Mouse (Mus musculus): ENCODE measurements around the gene Rasal1. TPM values are rescaled to one million over a fixed set of nuclear protein-coding genes. Genes with fewer than 3 reads are reported as not detected.
A peak's percentile ranks its signal among the peaks of the same experiment; 100 is the strongest.

Gene Rasal1
- total RNA-seq, 2 experiments from 2014 or later = 10.7 to 15.8 TPM

- no peak for DNase-seq (ENCODE audit: low spot score in 2 of 2)
Observed at GRCm38 (mm10) chr5:120652915-120653701, 4.5 kb downstream of the Rasal1 start.

GRCm38 (mm10) chr5:120653873-120654272 is 5.3 kb downstream of the Rasal1 start:
- no peak for DNase-seq (ENCODE audit: low spot score in 2 of 2)

- no peak for DNase-seq (ENCODE audit: low spot score in 2 of 2)
Observed at GRCm38 (mm10) chr5:120656281-120656751, 7.7 kb downstream of the Rasal1 start.

- no peak for DNase-seq (ENCODE audit: low spot score in 2 of 2)
Observed at GRCm38 (mm10) chr5:120660816-120661215, 12.2 kb downstream of the Rasal1 start.

GRCm38 (mm10) chr5:120664888-120665287 is 16.3 kb downstream of the Rasal1 start:
- DNase-seq (ENCODE audit: low spot score in 2 of 2) = no peak

GRCm38 (mm10) chr5:120668761-120669160 is 20.1 kb downstream of the Rasal1 start:
- no peak for DNase-seq (ENCODE audit: low spot score in 2 of 2)

GRCm38 (mm10) chr5:120670132-120670531 is 21.5 kb downstream of the Rasal1 start:
- DNase-seq (ENCODE audit: low spot score in 2 of 2) = no peak

- no peak for DNase-seq (ENCODE audit: low spot score in 2 of 2)
Observed at GRCm38 (mm10) chr5:120671865-120672264, 23.3 kb downstream of the Rasal1 start.

GRCm38 (mm10) chr5:120673626-120674025 is 25.0 kb downstream of the Rasal1 start:
- peak in 1 of 2 experiments; percentile 39 for DNase-seq (ENCODE audit: low spot score in 2 of 2)

- DNase-seq (ENCODE audit: low spot score in 2 of 2) = no peak
Observed at GRCm38 (mm10) chr5:120674229-120675145, 25.9 kb downstream of the Rasal1 start.

- no peak for DNase-seq (ENCODE audit: low spot score in 2 of 2)
Observed at GRCm38 (mm10) chr5:120677516-120677915, 28.9 kb downstream of the Rasal1 start.

- peak; percentile 55 to 61 for DNase-seq (ENCODE audit: low spot score in 2 of 2)
Observed at GRCm38 (mm10) chr5:120679676-120680555, 31.3 kb downstream of the Rasal1 start.

- no peak for DNase-seq (ENCODE audit: low spot score in 2 of 2)
Observed at GRCm38 (mm10) chr5:120680918-120681317, 32.3 kb downstream of the Rasal1 start.

- no peak for DNase-seq (ENCODE audit: low spot score in 2 of 2)
Observed at GRCm38 (mm10) chr5:120682982-120683771, 34.6 kb downstream of the Rasal1 start.

GRCm38 (mm10) chr5:120685678-120686077 is 37.1 kb downstream of the Rasal1 start:
- no peak for DNase-seq (ENCODE audit: low spot score in 2 of 2)

- no peak for DNase-seq (ENCODE audit: low spot score in 2 of 2)
Observed at GRCm38 (mm10) chr5:120686749-120687483, 38.3 kb downstream of the Rasal1 start.

GRCm38 (mm10) chr5:120687484-120687851 is 38.9 kb downstream of the Rasal1 start:
- DNase-seq (ENCODE audit: low spot score in 2 of 2) = no peak

- no peak for DNase-seq (ENCODE audit: low spot score in 2 of 2)
Observed at GRCm38 (mm10) chr5:120687897-120688296, 39.3 kb downstream of the Rasal1 start.

GRCm38 (mm10) chr5:120688434-120688833 is 39.8 kb downstream of the Rasal1 start:
- DNase-seq (ENCODE audit: low spot score in 2 of 2) = no peak
